Mouse (Mus musculus) small intestine, adult 2 months (tissue): Measurements from ENCODE around the gene Mlx.
A peak's percentile ranks its signal among the peaks of the same experiment; 100 is the strongest.

ENCODE experiments used
- CTCF ChIP-seq: fragments of 200-500 bp; IDR thresholded peaks from 2 replicates; pipeline ENCODE4 v1.5.1; 2012; ENCODE audit warnings: low read depth, mild to moderate bottlenecking, control low read depth, inconsistent platforms, low read length, moderate library complexity, mixed read lengths; ENCODE audit not compliant: insufficient replicate concordance, insufficient read length; ENCODE audit errors: extremely low read depth
- POLR2A ChIP-seq: fragments of 200-500 bp; IDR thresholded peaks from 2 replicates; pipeline ENCODE4 v1.6.1; 2012; ENCODE audit warnings: low read depth, mild to moderate bottlenecking, control low read depth, inconsistent platforms, low read length, moderate library complexity

DNA sequence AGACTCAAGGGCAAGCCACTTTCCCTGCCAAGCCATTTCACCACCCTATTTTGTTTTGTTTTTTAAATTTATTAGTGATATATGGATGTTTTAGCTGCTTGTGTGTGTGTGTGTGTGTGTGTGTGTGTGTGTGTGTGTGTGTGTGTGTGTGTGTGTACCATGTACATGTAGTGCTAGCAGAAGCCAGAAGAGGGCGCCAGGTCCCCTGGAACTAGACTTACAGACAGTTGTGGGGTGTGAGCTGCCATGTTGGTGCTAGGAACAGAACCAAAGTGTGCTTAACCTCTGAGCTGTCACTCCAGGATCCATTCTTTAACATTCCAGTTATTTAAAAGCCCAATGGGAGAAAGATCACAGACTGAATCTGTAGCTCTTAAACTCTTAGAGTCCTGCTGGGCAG is 40.0 kb downstream of the Mlx start:
- peak; percentile 12; the same call in 1 of the 2 replicates for TF ChIP-seq CTCF
- TF ChIP-seq POLR2A = no peak
